Mouse (Mus musculus) macrophage (primary cell): ENCODE measurements around the gene 5530401A14Rik. TPM values are rescaled to one million over a fixed set of nuclear protein-coding genes. Genes with fewer than 3 reads are reported as not detected.

Source experiments
- H3K27ac ChIP-seq: fragments of 350-480 bp; formaldehyde crosslinking; 2 replicates; pipeline ENCODE4 v1.9.0; 2021
- H3K36me3 ChIP-seq: fragments of 350-480 bp; formaldehyde crosslinking; 2 replicates; pipeline ENCODE4 v1.9.0; 2021; ENCODE audit errors: inconsistent target
- H3K4me3 ChIP-seq: fragments of 350-480 bp; formaldehyde crosslinking; 2 replicates; pipeline ENCODE4 v1.9.0; 2021; ENCODE audit errors: inconsistent target
- H3K79me2 ChIP-seq: fragments of 350-480 bp; formaldehyde crosslinking; 2 replicates; pipeline ENCODE4 v1.9.0; 2021; ENCODE audit errors: inconsistent target
- WGBS: methylation state at CpG from one replicate; pipeline ENCODE4 v1.1.7; 2026; ENCODE audit warnings: inconsistent platforms; ENCODE audit not compliant: missing documents; 5-methylcytosine and 5-hydroxymethylcytosine counted together
- polyA plus RNA-seq: library from polyadenylated mRNA; stranded (reverse); fragments of 250-400 nt; gene quantifications from 3 replicates; pipeline ENCODE4 v1.2.4, GENCODE M21; 2018; ENCODE audit warnings: inconsistent platforms
- total RNA-seq, 78 experiments: library from RNA; depleted of rRNA; stranded (reverse); fragments of 250-400 nt; gene quantifications; 1 replicate in 9 of 78; 2 replicates in 24 of 78; 3 replicates in 43 of 78; 4 replicates in 2 of 78; pipeline ENCODE4 v1.2.4; 2018; ENCODE audit warnings: inconsistent platforms in 56 of 78

5530401A14Rik gene
- not detected for total RNA-seq (2018; cell fraction: chromatin; rRNA removed)
- not detected for total RNA-seq (2018; cell fraction: cytosol; rRNA removed)
- not detected for total RNA-seq (2018; cell fraction: nucleus; rRNA removed)
- polyA plus RNA-seq, result not detected in 3 replicates

- Histone ChIP-seq H3K4me3 (no peak within 1 kb of the TSS), H3K36me3 (no peaks in the 10 kb centered on the region), H3K79me2 (no peaks in the 10 kb centered on the region), H3K27ac (no peak within 1 kb of the TSS)
- WGBS, result 77% methylated on average over 4 of the region's 4 CpGs
Measured at GRCm38 (mm10) chr11:81860250-81860972, at the start of gene 5530401A14Rik. TSS of gene 5530401A14Rik (plus strand) at chr11:81860673.

- no peaks in the 10 kb centered on the region for H3K36me3 ChIP-seq
- WGBS, result 89% methylated on average over 1 of the region's 1 CpGs
Measured at GRCm38 (mm10) chr11:81814816-81815215, 45.7 kb upstream of the 5530401A14Rik start.

GRCm38 (mm10) chr11:81816531-81816930 is 43.9 kb upstream of the 5530401A14Rik start:
- no peak overlapping the region for H3K4me3 ChIP-seq
- H3K36me3 ChIP-seq, result no peaks in the 10 kb centered on the region
- no peaks in the 10 kb centered on the region for H3K79me2 ChIP-seq
- H3K27ac ChIP-seq, result no peak overlapping the region
- WGBS, result 83% methylated on average over 5 of the region's 5 CpGs

More at GRCm38 (mm10) chr11:81814816-81815215, 45.7 kb upstream of the 5530401A14Rik start:
- no peak overlapping the region for H3K4me3 ChIP-seq
- H3K79me2 ChIP-seq, result no peaks in the 10 kb centered on the region
- no peak overlapping the region for H3K27ac ChIP-seq

GRCm38 (mm10) chr11:81832381-81832780 is 28.1 kb upstream of the 5530401A14Rik start:
- H3K79me2 ChIP-seq, result no peaks in the 10 kb centered on the region
- no peaks in the 10 kb centered on the region for H3K36me3 ChIP-seq
- H3K4me3 ChIP-seq, result no peak overlapping the region
- no peak overlapping the region for H3K27ac ChIP-seq
- WGBS, result 64% methylated on average over 1 of the region's 1 CpGs

- 93% methylated on average over 4 of the region's 4 CpGs for whole genome bisulfite sequencing
- Histone ChIP-seq H3K4me3 (no peak overlapping the region), H3K27ac (no peak overlapping the region), H3K36me3 (no peaks in the 10 kb centered on the region), H3K79me2 (no peaks in the 10 kb centered on the region)
Measured at GRCm38 (mm10) chr11:81838426-81838825, 22.0 kb upstream of the 5530401A14Rik start.

- Histone ChIP-seq H3K4me3 (no peak overlapping the region), H3K27ac (no peak overlapping the region), H3K79me2 (no peaks in the 10 kb centered on the region), H3K36me3 (no peaks in the 10 kb centered on the region)
- WGBS, result 83% methylated on average over 2 of the region's 2 CpGs
Measured at GRCm38 (mm10) chr11:81841001-81841400, 19.5 kb upstream of the 5530401A14Rik start.

GRCm38 (mm10) chr11:81845010-81845685 is 15.3 kb upstream of the 5530401A14Rik start:
- WGBS, result 67% methylated on average over 5 of the region's 5 CpGs
- no peaks in the 10 kb centered on the region for H3K36me3 ChIP-seq
- no peak overlapping the region for H3K27ac ChIP-seq
- no peaks in the 10 kb centered on the region for H3K79me2 ChIP-seq
- no peak overlapping the region for H3K4me3 ChIP-seq

- Histone ChIP-seq H3K36me3 (no peaks in the 10 kb centered on the region), H3K4me3 (no peak overlapping the region), H3K79me2 (no peaks in the 10 kb centered on the region), H3K27ac (no peak overlapping the region)
- WGBS, result 77% methylated on average over 3 of the region's 3 CpGs
Measured at GRCm38 (mm10) chr11:81845686-81846036, 14.8 kb upstream of the 5530401A14Rik start.

GRCm38 (mm10) chr11:81847773-81848490 is 12.5 kb upstream of the 5530401A14Rik start:
- H3K4me3 ChIP-seq, result no peak overlapping the region
- H3K27ac ChIP-seq, result no peak overlapping the region
- H3K79me2 ChIP-seq, result no peaks in the 10 kb centered on the region
- WGBS, result 8% methylated on average over 1 of the region's 1 CpGs
- no peaks in the 10 kb centered on the region for H3K36me3 ChIP-seq

- no peak overlapping the region for H3K4me3 ChIP-seq
- WGBS, result 87% methylated on average over 10 of the region's 10 CpGs
- H3K79me2 ChIP-seq, result no peaks in the 10 kb centered on the region
- H3K36me3 ChIP-seq, result no peaks in the 10 kb centered on the region
- no peak overlapping the region for H3K27ac ChIP-seq
Measured at GRCm38 (mm10) chr11:81865661-81866382, 5.3 kb downstream of the 5530401A14Rik start.

GRCm38 (mm10) chr11:81871506-81872213 is 11.2 kb downstream of the 5530401A14Rik start:
- 81% methylated on average over 9 of the region's 9 CpGs for whole genome bisulfite sequencing
- Histone ChIP-seq H3K27ac (no peak overlapping the region), H3K79me2 (no peaks in the 10 kb centered on the region), H3K4me3 (no peak overlapping the region), H3K36me3 (no peaks in the 10 kb centered on the region)

- 85% methylated on average over 6 of the region's 6 CpGs for whole genome bisulfite sequencing
- no peak overlapping the region for H3K4me3 ChIP-seq
- H3K36me3 ChIP-seq, result no peaks in the 10 kb centered on the region
- H3K79me2 ChIP-seq, result no peaks in the 10 kb centered on the region
- no peak overlapping the region for H3K27ac ChIP-seq
Measured at GRCm38 (mm10) chr11:81896511-81896910, 36.0 kb downstream of the 5530401A14Rik start.

- H3K4me3 ChIP-seq, result no peak overlapping the region
- H3K27ac ChIP-seq, result no peak overlapping the region
- no peaks in the 10 kb centered on the region for H3K79me2 ChIP-seq
- H3K36me3 ChIP-seq, result no peaks in the 10 kb centered on the region
- WGBS, result 39% methylated on average over 8 of the region's 8 CpGs
Measured at GRCm38 (mm10) chr11:81897547-81898354, 37.3 kb downstream of the 5530401A14Rik start.
